Mouse (Mus musculus) layer of hippocampus, adult 9-11 months (tissue): ENCODE results near the gene Vmn2r52.
"Not testable (repeated sequence)": the region's sequence is repeated elsewhere in the genome, so short reads cannot be mapped to it uniquely, and the experiment has no call there.

Source experiments
- DNase-seq: peaks from one replicate; pipeline ENCODE4 v3.0.0; 2022

Gene Vmn2r52

DNA sequence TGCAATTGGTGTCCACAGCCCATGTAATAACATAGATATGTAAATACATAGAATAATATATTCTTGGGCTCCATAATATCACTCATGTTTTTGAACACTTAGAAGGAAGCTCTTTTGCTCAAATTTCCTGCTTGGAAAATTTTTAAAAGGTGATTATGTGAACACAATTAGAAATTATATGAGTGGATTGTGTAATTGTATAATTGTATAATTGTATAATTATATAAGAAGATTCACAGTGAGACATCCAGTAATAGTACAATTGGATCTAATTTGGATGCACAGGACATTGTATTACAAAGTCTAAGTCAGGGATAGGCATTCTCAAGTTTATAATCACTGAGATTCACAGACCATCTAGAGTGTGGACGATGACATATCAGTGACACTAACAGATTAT lies at the start of gene Vmn2r52:
TSS of gene Vmn2r52 (minus strand) at position 101 of the 400 bp plus-strand sequence.
- DNase-seq: no peak

- DNase-seq: not testable (repeated sequence)
These were observed 70.7 kb downstream of the Vmn2r52 start, which contains the start of gene Vmn2r51 for GRCm38 (mm10) chr7:10105641-10106040. Vmn2r51 (minus strand) TSS chr7:10105741.
